Mouse (Mus musculus) gastrocnemius, adult 18-20 months (tissue): Measurements from ENCODE around the gene Tapbpl. TPM values are rescaled to one million over a fixed set of nuclear protein-coding genes. Genes with fewer than 3 reads are reported as not detected.

ENCODE experiments used
- DNase-seq: peaks from one replicate; pipeline ENCODE4 v3.0.0; 2021; ENCODE audit warnings: low spot score
- total RNA-seq, 2 experiments: library from RNA; stranded (reverse); gene quantifications; 2 replicates each; pipeline ENCODE4 v1.2.3; 2021

Gene Tapbpl
- total RNA-seq, 2 experiments from 2014 or later = 1.9 to 3.0 TPM

- DNase-seq = no peak
These were observed 9.0 kb upstream of the Tapbpl start for GRCm38 (mm10) chr6:125240617-125241016.

- DNase-seq = no peak
These were observed 7.9 kb upstream of the Tapbpl start for GRCm38 (mm10) chr6:125239547-125239946.

DNA sequence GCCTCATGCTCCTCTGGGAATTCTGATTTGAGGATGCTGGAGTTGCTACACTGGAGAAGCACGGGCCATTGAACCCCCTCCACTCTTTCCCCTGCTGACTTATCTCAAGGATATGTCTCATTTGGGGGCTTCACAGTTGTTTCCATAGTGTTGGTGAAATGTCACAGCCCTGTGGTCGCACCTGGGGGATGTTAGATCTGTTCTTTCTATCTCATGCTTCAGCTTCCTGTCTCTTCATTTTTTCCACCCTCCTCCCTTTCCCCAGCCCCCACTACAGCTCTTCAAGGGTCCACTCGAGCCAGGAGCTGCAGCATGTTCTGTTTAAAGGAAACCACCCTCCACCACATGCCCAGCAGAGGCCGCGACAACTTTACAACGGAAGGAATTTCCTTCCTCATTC, 6.7 kb upstream of the Tapbpl start:
- DNase-seq = no peak

DNA sequence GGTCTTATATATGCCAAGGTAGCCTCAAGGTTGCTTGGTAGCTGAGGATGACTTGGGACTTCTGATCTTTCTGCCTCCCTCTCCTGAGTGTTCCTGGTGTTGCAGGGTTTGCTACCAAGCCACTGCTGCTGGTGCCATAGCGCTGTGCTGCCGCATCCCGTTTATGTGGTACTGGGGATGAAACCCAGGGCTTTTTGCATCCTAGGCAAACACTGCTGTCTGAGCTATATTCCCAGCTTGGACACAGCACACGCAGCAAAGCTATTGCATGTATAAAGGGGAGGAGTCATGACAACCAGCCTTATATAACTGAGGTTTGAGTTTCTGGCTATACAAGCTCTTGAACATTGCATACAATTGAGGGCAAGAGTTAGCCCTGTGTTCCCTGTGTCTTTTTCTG, 5.8 kb upstream of the Tapbpl start:
- DNase-seq = no peak

DNA sequence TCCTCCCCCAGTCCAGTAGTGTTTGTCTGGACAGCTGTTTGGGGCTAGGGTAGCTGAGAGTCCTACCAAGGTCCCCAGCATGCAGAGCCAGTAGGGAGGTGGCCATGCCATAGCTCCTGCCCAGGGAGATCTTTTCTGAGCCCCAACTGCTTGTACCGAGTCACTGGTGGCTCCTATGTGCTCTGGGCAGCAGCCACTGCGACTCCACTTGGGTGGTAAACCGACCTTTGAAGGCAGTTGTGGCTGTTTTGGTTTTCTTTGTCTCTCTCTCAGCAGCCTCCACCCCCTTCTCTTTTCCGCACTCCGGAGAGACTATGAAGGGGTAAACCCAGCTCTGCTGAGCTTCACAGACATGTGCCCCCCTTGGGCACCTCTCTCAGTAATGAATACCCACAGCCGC, 5.1 kb upstream of the Tapbpl start, which contains the start of gene Cd27:
TSS of gene Cd27 (minus strand) at position 229 of the 400 bp plus-strand sequence.
- DNase-seq = no peak

GRCm38 (mm10) chr6:125236341-125236740, 4.7 kb upstream of the Tapbpl start:
- DNase-seq = no peak

DNA sequence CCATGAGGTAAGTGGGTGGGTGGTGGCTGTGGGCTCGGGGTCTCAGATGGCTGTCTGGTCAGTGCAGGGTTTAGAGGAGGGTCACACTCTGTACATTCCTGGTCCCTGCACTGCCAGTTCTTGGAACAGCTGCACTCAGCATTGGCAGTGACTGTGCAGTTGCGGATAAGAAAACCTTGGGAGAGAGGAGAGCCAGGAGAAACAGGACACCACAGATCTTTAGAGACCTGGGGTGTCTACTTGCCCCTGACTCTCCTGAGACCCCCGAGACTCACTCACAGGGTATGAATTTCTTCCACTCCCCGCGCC, 2.8 kb upstream of the Tapbpl start:
- no peak for DNase-seq

- peak; percentile 32 for DNase-seq
These were observed 2.3 kb upstream of the Tapbpl start for GRCm38 (mm10) chr6:125233816-125234519.

DNA sequence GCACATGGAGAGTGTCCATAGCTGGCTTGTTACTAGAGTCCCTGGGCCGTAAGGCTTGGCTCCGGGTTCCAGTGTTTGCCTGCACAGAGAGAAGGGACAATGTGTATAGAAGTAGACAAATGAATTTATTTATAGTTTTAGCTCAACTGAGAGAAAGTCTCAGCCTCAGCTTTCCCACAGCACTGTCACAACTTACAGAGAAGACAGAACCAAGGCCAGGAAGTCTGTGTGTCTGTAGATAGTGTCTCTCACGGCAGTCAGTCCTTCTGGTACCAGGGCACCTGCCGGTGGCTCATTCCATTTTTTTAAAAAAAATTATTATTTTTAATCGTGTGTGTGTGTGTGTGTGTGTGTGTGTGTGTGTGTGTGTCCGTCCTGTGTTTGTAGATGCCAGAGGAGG, 856 bp upstream of the Tapbpl start:
- no peak for DNase-seq

- no peak for DNase-seq
These were observed 381 bp upstream of the Tapbpl start for GRCm38 (mm10) chr6:125232045-125232437.

- DNase-seq = no peak
These were observed 1.1 kb downstream of the Tapbpl start for GRCm38 (mm10) chr6:125230571-125230970.

DNA sequence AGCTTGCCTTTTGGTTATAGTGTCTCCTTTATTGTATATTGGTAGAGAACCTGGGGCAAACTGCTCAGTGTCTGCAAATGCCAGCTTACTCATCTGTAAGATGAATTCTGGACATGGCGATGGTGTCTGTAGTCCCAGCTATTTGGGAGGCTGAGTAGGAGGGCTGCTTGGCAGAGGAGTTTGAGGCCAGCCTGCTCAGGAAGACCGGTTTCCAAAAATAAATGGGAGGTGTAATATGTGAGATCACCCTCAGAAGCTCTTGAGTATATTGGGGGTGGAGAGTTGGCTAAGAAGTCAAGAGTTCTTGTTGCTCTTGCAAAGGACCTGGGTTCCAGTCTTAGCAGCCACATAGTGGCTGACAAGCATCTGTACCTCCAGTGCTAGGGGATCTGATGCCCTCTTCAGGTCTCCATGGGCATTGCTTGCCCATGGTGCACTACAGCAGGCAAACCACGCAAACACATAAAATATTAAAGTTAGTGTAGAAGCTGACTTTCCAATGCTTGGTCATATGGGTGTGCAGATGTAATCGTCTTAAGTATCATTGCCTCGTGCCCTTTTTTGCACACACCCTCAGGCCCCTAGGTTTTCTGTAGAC, 6.0 kb downstream of the Tapbpl start:
- DNase-seq = no peak

DNA sequence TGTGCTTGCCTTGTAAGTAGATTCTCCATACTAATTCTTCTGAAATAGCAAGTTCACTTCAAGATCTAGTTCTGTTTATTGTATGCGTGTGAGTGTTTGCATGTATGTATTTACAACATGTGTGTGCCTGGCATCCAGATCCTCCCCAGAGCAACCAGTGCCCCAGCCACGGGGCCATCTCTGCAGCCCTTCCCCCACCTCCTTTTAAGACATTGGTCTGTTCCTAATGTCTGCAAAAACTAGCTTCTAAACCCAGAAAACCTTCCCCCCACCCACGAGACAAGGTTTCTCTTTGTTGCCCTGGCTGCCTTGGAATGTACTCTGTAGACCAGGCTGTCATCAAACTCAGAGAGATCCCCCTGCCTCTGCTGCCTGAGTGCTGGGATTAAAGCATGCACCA, 9.1 kb downstream of the Tapbpl start:
- DNase-seq = no peak

DNA sequence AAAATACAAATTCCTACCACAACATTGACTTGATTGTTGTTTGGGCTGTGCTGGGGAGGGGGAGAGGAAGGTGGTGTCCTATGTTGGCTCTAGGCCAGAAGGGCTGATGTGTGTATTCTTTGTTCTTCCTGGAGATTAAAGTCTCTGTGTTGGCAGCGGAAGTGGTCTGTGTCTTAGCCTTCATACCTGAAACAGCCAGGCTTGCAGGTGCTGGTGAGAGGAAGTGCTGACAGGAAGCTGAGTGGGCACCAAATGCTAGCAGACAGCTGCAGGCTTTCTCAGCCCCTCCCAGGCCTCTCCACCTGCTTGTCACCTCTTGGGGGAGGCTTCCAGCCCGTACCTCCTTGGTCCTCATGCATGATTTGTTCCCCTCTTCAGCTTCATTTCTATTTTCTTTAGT, 9.5 kb downstream of the Tapbpl start:
- no peak for DNase-seq

DNA sequence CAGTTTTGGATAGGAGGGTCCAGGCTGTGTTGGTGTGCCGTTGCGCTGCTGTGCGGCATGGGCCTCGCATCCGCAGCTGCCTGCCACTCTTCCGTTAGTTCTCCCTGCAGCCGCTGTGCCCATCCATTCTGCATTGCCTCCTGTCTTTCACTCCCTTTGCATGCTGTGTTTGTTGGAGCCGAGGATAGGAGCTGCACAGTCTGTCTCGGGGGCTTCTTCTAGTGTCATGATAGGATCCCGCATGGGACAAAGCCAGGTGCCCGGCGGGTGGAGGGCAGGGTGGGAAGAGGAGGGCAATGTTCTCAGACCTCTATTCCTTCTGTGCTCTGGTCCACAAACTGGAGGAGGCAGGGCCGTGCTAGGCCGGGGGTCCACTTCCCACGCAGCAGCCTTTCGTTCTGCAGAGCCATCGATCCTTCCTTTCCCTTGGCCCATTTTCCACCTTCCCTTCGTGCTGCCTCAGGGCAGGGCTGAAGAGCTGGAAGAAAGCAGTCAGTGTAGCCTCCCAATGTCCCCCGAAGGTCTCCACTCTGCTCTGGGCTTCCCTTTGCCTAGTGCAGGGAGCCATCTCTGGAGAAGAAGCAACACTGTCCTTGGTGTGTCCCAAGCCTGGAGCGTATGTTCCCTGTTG, 10.4 kb downstream of the Tapbpl start:
- DNase-seq = no peak

GRCm38 (mm10) chr6:125218963-125219362, 12.7 kb downstream of the Tapbpl start:
- peak; percentile 70 for DNase-seq

GRCm38 (mm10) chr6:125217899-125218298, 13.8 kb downstream of the Tapbpl start:
- no peak for DNase-seq

DNA sequence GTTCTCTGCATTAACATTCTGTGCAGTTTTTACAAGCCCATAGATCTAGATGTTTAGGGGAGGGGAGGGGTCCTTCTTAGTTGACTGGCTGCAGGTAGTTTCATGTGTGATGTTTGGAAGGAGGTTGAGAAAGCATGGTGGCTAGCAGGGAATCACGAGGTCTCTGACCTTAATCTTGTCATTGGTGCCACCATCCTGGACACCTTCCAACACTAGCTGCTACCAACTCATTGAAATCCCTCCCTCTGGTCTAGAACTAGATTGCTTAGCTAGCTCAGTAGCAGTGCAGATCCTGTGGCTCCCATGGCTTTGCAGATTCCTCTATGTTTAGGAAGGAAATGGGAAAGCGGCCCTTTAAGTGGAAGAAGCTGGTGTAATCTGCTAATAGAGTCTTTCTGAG, 14.8 kb downstream of the Tapbpl start:
- no peak for DNase-seq

DNA sequence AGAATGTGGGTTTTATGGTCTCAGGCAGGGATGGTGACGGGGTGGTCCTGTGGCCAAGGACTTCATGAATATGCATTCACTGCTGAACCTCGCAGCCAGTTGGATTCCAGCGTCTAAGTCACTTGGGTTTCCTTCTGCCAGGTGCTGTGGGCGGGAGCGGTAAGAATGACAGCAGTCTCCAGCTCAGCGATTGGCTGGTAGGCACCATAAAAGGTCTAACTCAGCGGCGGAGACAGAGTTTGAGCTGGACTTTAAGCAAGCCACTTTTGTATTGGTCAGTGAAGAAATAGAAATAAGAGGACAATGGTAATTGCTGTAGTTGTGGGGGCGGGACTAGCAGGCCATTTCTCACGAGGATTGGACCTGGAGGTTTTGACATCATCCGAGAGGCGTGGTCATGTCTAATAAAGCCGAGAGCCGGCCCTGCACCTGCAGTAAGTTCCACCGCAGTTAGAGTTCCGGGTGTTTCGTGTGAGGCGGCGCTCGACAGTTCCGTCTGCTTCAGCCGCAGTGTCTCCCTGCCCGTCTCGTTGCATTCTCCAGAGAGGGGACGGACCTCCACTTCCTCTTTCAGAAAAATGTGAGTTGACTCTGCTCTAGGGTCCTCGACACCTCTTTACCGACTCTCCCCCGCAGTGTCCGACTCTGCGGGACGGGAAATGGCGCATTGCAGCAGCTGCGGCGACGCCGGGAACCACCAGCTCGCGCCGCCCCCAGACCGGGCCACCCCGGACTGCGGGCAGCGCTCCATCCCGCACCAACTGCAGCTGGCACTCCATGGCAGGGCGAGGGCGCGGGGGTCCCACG, 16.3 kb downstream of the Tapbpl start, which contains the start of gene Vamp1:
TSS of gene Vamp1 (plus strand) at position 404 of the 807 bp plus-strand sequence.
- DNase-seq = peak; percentile 96

DNA sequence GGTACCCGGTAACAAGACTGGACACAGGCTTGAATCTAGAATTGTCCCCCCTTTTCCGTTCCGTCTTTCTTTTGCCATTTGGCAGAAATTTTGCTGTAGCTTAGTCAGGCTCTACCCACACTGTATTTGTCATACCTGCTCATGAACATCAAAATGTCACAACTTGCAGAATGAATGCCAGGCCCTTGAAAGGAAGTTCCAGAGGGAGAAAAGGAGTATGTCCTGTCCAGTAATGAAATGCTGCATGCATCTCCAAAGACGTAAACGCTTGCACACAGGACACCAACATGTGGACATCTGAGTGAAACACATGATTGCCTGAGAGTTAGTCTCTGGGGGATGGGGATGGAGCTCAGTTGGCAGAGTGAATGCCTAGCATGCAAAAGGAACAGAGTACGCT, 17.9 kb downstream of the Tapbpl start:
- no peak for DNase-seq

- no peak for DNase-seq
These were observed 18.5 kb downstream of the Tapbpl start for GRCm38 (mm10) chr6:125213129-125213528.

GRCm38 (mm10) chr6:125212621-125213020, 19.0 kb downstream of the Tapbpl start:
- DNase-seq = no peak
